Mouse (Mus musculus): Measurements from ENCODE around the gene Gdf2.

- no peak for TF ChIP-seq EP300 (IDR thresholded peaks at IDR 0.05; ENCODE audit: insufficient read depth, low read depth, low read length)
- TF ChIP-seq CTCF (IDR thresholded peaks at IDR 0.05), result no peak
Measured at GRCm38 (mm10) chr14:33891507-33891906, 49.3 kb upstream of the Gdf2 start.
